Mouse (Mus musculus) C2C12 (cell line): ENCODE data around the gene Tnfrsf8. TPM values are rescaled to one million over a fixed set of nuclear protein-coding genes. Genes with fewer than 3 reads are reported as not detected.

Experiments
- H3K27me3 ChIP-seq: one replicate; pipeline ENCODE4 v1.6.1; 2011; ENCODE audit not compliant: control insufficient read depth, insufficient read depth, insufficient read length
- H3K36me3 ChIP-seq: one replicate; pipeline ENCODE4 v1.6.1; 2011; ENCODE audit not compliant: control insufficient read depth, insufficient read depth
- H3K4me3 ChIP-seq: one replicate; pipeline ENCODE4 v1.5.1; 2011; ENCODE audit warnings: mild to moderate bottlenecking, control low read depth; ENCODE audit not compliant: poor library complexity, insufficient read depth, severe bottlenecking
- H3K79me2 ChIP-seq: one replicate; pipeline ENCODE4 v1.6.1; 2011; ENCODE audit not compliant: control insufficient read depth, insufficient read depth
- H3K79me3 ChIP-seq: one replicate; pipeline ENCODE4 v1.6.1; 2011; ENCODE audit warnings: low read depth, control low read depth
- H3ac ChIP-seq: one replicate; pipeline ENCODE3; 2011; ENCODE audit warnings: low read depth; ENCODE audit not compliant: control insufficient read depth, insufficient read length
- CEBPB ChIP-seq: IDR thresholded peaks from one replicate; pipeline ENCODE4 v1.6.1; 2011; ENCODE audit warnings: low read depth, mild to moderate bottlenecking, control low read depth, moderate library complexity
- CTCF ChIP-seq: IDR thresholded peaks from one replicate; pipeline ENCODE4 v1.5.1; 2011; ENCODE audit not compliant: control insufficient read depth, insufficient read depth, insufficient read length
- FOSL1 ChIP-seq: IDR thresholded peaks from one replicate; pipeline ENCODE4 v1.8.0; 2011; ENCODE audit warnings: mild to moderate bottlenecking, low read length; ENCODE audit not compliant: poor library complexity, insufficient read depth, severe bottlenecking
- MAX ChIP-seq: IDR thresholded peaks from one replicate; pipeline ENCODE4 v1.6.1; 2011; ENCODE audit warnings: mild to moderate bottlenecking, control low read depth
- MYOD1 ChIP-seq: IDR thresholded peaks from one replicate; pipeline ENCODE4 v1.6.1; 2011; ENCODE audit warnings: low read depth; ENCODE audit not compliant: control insufficient read depth, insufficient read length
- MYOG ChIP-seq: IDR thresholded peaks from one replicate; pipeline ENCODE4 v1.6.1; 2011; ENCODE audit not compliant: control insufficient read depth, insufficient read length; ENCODE audit errors: extremely low read depth
- USF1 ChIP-seq: IDR thresholded peaks from one replicate; pipeline ENCODE4 v1.6.1; 2011; ENCODE audit warnings: low read depth, mild to moderate bottlenecking, control low read depth, moderate library complexity
- polyA plus RNA-seq: library from polyadenylated mRNA; unstranded; fragments of >200 nt; fragmentation: generic; extraction: Trizol; gene quantifications from one replicate; pipeline ENCODE4 v1.2.1, GENCODE M21; 2012; ENCODE audit warnings: missing spikeins

Tnfrsf8 gene
- polyA plus RNA-seq, 1 experiment, result not detected

GRCm38 (mm10) chr4:145304109-145304508 is 10.9 kb downstream of the Tnfrsf8 start:
- no peak for TF ChIP-seq CEBPB
- no peak for TF ChIP-seq MAX
- no peaks in the 10 kb centered on the region for H3K79me3 ChIP-seq
- H3ac ChIP-seq, result no peak overlapping the region
- no peaks in the 10 kb centered on the region for H3K36me3 ChIP-seq
- no peak overlapping the region for H3K4me3 ChIP-seq
- H3K79me2 ChIP-seq, result no peaks in the 10 kb centered on the region
- H3K27me3 ChIP-seq, result peaks cover 12% of the 10 kb centered on the region

- Histone ChIP-seq H3K27me3 (peaks cover 12% of the 10 kb centered on the region), H3K36me3 (no peaks in the 10 kb centered on the region), H3K4me3 (no peak overlapping the region), H3K79me3 (no peaks in the 10 kb centered on the region), H3ac (no peak overlapping the region), H3K79me2 (no peaks in the 10 kb centered on the region)
- no peak for TF ChIP-seq CEBPB
Measured at GRCm38 (mm10) chr4:145302106-145302505, 12.9 kb downstream of the Tnfrsf8 start.

- TF ChIP-seq CTCF, result no peak
- no peak for TF ChIP-seq MYOD1
- no peak for TF ChIP-seq FOSL1
- TF ChIP-seq USF1, result no peak
- TF ChIP-seq MYOG, result no peak
- H3K79me3 ChIP-seq, result no peaks in the 10 kb centered on the region
- H3K36me3 ChIP-seq, result no peaks in the 10 kb centered on the region
- H3K4me3 ChIP-seq, result no peak overlapping the region
- no peak overlapping the region for H3ac ChIP-seq
- H3K79me2 ChIP-seq, result no peaks in the 10 kb centered on the region
- H3K27me3 ChIP-seq, result peaks cover 17% of the 10 kb centered on the region
Measured at GRCm38 (mm10) chr4:145300210-145300927, 14.6 kb downstream of the Tnfrsf8 start.

- TF ChIP-seq USF1, result peak; percentile 83
- no peak for TF ChIP-seq FOSL1
- Histone ChIP-seq H3K4me3 (no peak overlapping the region), H3ac (no peak overlapping the region), H3K79me2 (no peaks in the 10 kb centered on the region), H3K79me3 (no peaks in the 10 kb centered on the region), H3K27me3 (peaks cover 9% of the 10 kb centered on the region), H3K36me3 (no peaks in the 10 kb centered on the region)
Measured at GRCm38 (mm10) chr4:145299355-145299754, 15.6 kb downstream of the Tnfrsf8 start.

- Histone ChIP-seq H3K36me3 (no peaks in the 10 kb centered on the region), H3K4me3 (no peak overlapping the region), H3ac (no peak overlapping the region), H3K79me2 (no peaks in the 10 kb centered on the region), H3K79me3 (no peaks in the 10 kb centered on the region), H3K27me3 (peaks cover 5% of the 10 kb centered on the region)
- TF ChIP-seq MYOD1 (no peak), FOSL1 (no peak), CTCF (no peak), MAX (no peak), USF1 (no peak), CEBPB (no peak), MYOG (no peak)
Measured at GRCm38 (mm10) chr4:145298846-145299245, 16.1 kb downstream of the Tnfrsf8 start.

- Histone ChIP-seq H3K4me3 (no peak overlapping the region), H3K79me2 (no peaks in the 10 kb centered on the region), H3K27me3 (peaks cover 5% of the 10 kb centered on the region), H3ac (no peak overlapping the region), H3K79me3 (no peaks in the 10 kb centered on the region), H3K36me3 (no peaks in the 10 kb centered on the region)
- TF ChIP-seq CTCF (peak; percentile 55), MYOG (no peak)
Measured at GRCm38 (mm10) chr4:145295589-145296300, 19.2 kb downstream of the Tnfrsf8 start.
